Mouse (Mus musculus) G1E (cell line): Measurements from ENCODE around the gene Clk2. TPM values are rescaled to one million over a fixed set of nuclear protein-coding genes. Genes with fewer than 3 reads are reported as not detected.

Source experiments
- ATAC-seq: 2 replicates; pipeline ENCODE4 v1.8.0; 2016; ENCODE audit warnings: mild to moderate bottlenecking; ENCODE audit not compliant: insufficient number of reproducible peaks, poor library complexity, low FRiP score, severe bottlenecking; ENCODE audit errors: extremely low read depth
- DNase-seq: peaks from one replicate; pipeline ENCODE4 v3.0.0; 2012; ENCODE audit warnings: low spot score
- H3K27me3 ChIP-seq: 2 replicates; pipeline ENCODE4 v1.6.1; 2012; ENCODE audit warnings: mild to moderate bottlenecking, low read length, inconsistent platforms; ENCODE audit not compliant: insufficient read depth
- H3K36me3 ChIP-seq: replicated peaks from 2 replicates; pipeline ENCODE3; 2012; ENCODE audit warnings: mild to moderate bottlenecking, inconsistent platforms
- H3K4me1 ChIP-seq: 2 replicates; pipeline ENCODE4 v1.6.1; 2012; ENCODE audit warnings: low read depth, low read length, inconsistent platforms, mixed read lengths; ENCODE audit not compliant: insufficient read depth
- H3K4me3 ChIP-seq: 2 replicates; pipeline ENCODE4 v1.5.1; 2012; ENCODE audit warnings: low read depth, mild to moderate bottlenecking, inconsistent platforms, low read length, moderate library complexity, mixed read lengths
- H3K9me3 ChIP-seq: replicated peaks from 2 replicates; pipeline ENCODE4 v1.6.1; 2012; ENCODE audit warnings: inconsistent platforms
- CTCF ChIP-seq: IDR thresholded peaks from 2 replicates; pipeline ENCODE4 v1.5.1; 2012; ENCODE audit warnings: low read depth, low read length, inconsistent platforms, mixed read lengths
- GATA1 ChIP-seq: IDR thresholded peaks from 2 replicates; pipeline ENCODE4 v1.6.1; 2012; ENCODE audit warnings: borderline replicate concordance, low read length, inconsistent platforms, mixed read lengths
- GATA2 ChIP-seq: IDR thresholded peaks from 2 replicates; pipeline ENCODE4 v1.6.1; 2012; ENCODE audit warnings: low read depth, low read length, inconsistent platforms, borderline replicate concordance
- POLR2AphosphoS5 ChIP-seq: IDR thresholded peaks from 2 replicates; pipeline ENCODE4 v1.6.1; 2012; ENCODE audit warnings: low read depth, low read length, inconsistent platforms; ENCODE audit not compliant: insufficient replicate concordance
- TAL1 ChIP-seq: conservative IDR thresholded peaks from 2 replicates; pipeline ENCODE4 v1.6.1; 2012; ENCODE audit warnings: low read depth, low read length, inconsistent platforms, mixed read lengths
- polyA plus RNA-seq: library from polyadenylated mRNA; stranded (reverse); fragments of >175 nt; gene quantifications from 2 replicates; pipeline ENCODE4 v1.2.3, GENCODE M21; 2012
- total RNA-seq, 2 experiments: library from RNA; stranded (forward) in 1 of 2; stranded (reverse) in 1 of 2; fragments of 200-1000 nt in 1 of 2; fragments of >200 nt in 1 of 2; fragmentation: Nextera tagmentation in 1 of 2; gene quantifications; 2 replicates each; pipeline ENCODE4 v1.2.3; 2014 to 2017

Gene Clk2
- total and polyA plus RNA-seq, 3 experiments: 72.3 to 131 (median 78.9) TPM

DNA sequence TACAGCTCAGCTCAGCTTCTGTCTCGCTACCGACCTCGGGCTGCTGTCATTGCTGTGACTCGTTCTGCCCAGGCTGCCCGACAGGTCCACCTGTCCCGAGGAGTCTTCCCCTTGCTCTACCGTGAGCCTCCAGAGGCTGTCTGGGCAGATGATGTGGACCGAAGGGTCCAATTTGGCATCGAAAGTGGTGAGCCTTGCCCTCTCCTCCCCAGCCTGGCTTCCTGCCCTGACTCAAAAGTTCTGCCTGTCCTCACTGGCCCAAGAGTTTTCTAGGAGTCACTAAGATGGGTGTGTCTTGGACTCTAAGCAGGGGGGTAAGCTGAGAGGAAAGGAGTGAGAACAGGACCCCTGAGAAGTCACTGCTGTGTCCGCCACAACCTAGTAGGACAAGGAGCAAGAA, 19.8 kb upstream of the Clk2 start:
- Histone ChIP-seq H3K9me3 (no peaks in the 10 kb centered on the region), H3K4me1 (peaks cover 80% of the 10 kb centered on the region), H3K27me3 (no peaks in the 10 kb centered on the region; the same call in 1 of the 2 replicates), H3K36me3 (peaks cover 78% of the 10 kb centered on the region), H3K4me3 (no peak overlapping the region)
- DNase-seq (no peak), ATAC-seq (no peak)
- no peak for TF ChIP-seq TAL1
- no peak for TF ChIP-seq GATA2
- TF ChIP-seq POLR2AphosphoS5: no peak
- no peak for TF ChIP-seq GATA1

DNA sequence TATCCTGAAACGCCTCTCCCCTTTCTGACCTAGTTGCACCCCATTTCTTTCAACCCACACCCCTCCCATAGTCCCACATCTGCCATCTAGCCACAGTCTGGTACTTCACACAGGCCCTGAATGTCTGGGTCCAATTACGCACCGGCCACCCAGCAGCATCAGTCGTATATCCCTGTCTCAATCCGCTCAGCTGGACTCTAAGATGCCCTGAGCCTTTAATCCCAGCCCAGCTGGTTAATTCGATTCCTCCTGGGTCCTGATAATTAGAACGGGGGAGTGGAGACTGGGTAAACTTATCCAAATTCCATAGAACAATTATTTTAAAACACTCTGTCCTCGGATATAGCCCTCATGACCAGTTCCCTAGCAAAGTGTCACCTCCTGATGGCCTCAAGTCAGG, 19.0 kb upstream of the Clk2 start:
- peaks cover 71% of the 10 kb centered on the region for H3K36me3 ChIP-seq

DNA sequence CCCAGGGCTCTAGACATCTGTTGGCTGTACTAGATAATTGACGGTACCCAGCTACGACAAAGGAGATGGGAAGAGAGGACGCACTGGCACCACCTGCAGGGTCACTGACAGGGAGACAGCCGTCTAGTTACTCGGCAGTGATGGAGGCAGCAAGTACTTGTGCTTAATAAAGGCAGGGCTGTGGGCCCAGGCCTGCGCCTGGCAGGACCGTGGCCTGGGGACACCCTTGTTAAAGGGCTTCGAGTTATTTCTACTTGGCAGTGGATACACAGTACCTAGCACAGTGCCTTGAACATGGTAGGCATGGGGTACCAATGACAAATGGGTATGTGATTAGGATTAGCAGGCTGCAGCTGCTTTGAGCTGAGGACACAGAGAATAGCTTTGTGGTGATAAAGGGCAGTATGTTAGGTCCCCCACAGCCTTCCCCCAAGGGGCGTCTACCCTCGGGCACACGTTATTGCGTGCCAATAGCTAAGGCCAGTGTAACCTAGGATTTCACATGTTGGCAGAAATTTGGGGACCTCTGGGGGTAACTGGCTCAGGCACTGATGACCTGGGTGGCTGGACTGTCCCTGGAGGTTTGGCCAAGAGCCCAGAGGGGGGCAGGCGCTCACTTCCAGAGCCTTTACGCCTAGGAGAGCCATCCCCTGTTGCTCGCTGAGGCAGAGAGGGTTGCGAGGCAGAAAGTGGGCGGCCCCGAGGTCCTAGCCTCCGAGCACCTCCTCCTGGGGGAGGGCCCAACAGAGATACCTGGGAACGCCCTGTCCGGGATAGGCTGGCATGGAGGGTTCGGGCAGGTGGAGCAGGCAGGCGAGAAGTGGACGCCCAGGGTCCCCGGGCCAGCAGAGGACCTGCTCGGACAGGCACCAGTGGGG, 17.3 kb upstream of the Clk2 start:
- DNase-seq: peak; percentile 58
- no peak for TF ChIP-seq CTCF
- TF ChIP-seq POLR2AphosphoS5: no peak; the same call in 1 of the 2 replicates
- Histone ChIP-seq H3K36me3 (peaks cover 53% of the 10 kb centered on the region), H3K4me3 (peak overlapping the region; percentile 66; the same call in 1 of the 2 replicates), H3K9me3 (no peaks in the 10 kb centered on the region), H3K27me3 (peaks cover 12% of the 10 kb centered on the region), H3K4me1 (peaks cover 69% of the 10 kb centered on the region)
- 0 out of 2 replicates have a peak, but pooled peaks have one; percentile 34 for ATAC-seq

More for the DNA sequence above, 19.0 kb upstream of the Clk2 start:
- DNase-seq (no peak), ATAC-seq (no peak)
- TF ChIP-seq TAL1 (no peak), POLR2AphosphoS5 (no peak), CTCF (no peak), GATA2 (no peak), GATA1 (no peak)
- no peaks in the 10 kb centered on the region for H3K9me3 ChIP-seq
- H3K27me3 ChIP-seq: peaks cover 6% of the 10 kb centered on the region
- peaks cover 75% of the 10 kb centered on the region for H3K4me1 ChIP-seq
- H3K4me3 ChIP-seq: no peak overlapping the region

DNA sequence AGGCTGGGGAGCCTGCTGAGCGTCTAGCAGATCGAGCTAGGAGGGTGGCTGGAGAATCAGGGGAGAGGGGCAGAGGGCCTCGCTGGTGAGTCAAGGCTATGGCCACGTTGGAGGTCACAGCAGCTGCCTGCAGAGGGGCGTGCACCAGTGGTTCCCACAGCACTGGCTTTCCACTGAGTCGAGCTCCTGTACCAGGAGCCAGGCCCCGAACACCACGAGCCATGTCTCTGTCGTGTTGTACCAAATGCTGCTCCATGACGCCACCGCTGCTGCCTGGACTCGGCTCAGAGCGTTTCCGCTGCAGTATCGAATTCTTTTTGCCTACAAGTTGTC, 16.6 kb upstream of the Clk2 start:
- TF ChIP-seq GATA2 (no peak), CTCF (no peak), TAL1 (no peak), POLR2AphosphoS5 (no peak; the same call in 1 of the 2 replicates), GATA1 (no peak)
- H3K9me3 ChIP-seq: no peaks in the 10 kb centered on the region
- H3K4me1 ChIP-seq: peaks cover 67% of the 10 kb centered on the region
- peaks cover 18% of the 10 kb centered on the region for H3K27me3 ChIP-seq
- H3K36me3 ChIP-seq: peaks cover 47% of the 10 kb centered on the region
- ATAC-seq: no peak
- peak overlapping the region; percentile 66; the same call in 1 of the 2 replicates for H3K4me3 ChIP-seq
- DNase-seq: peak; percentile 15

DNA sequence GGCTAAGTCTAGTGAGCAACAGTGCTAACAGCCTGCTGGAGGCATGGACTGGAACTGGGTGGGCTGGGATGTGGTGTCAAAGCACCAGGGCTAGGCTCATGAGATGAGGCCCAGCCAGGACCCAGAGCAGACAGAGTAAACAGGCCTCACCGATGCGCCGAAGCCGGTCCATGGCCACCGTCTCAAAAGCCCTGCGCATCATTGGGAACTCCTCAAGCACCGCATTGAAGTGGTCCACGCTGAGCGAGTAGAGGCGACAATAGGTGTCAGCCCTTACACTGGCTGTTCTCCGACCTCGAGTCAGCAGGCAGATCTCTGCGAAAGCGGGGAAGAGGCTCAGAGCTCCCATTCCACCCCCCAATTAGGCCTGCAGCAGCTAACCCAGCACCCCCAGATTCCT, 16.0 kb upstream of the Clk2 start:
- H3K4me3 ChIP-seq: no peak overlapping the region; the same call in 1 of the 2 replicates
- peaks cover 19% of the 10 kb centered on the region for H3K27me3 ChIP-seq
- peaks cover 41% of the 10 kb centered on the region for H3K36me3 ChIP-seq
- no peaks in the 10 kb centered on the region for H3K9me3 ChIP-seq
- DNase-seq (no peak), ATAC-seq (no peak)
- peaks cover 62% of the 10 kb centered on the region for H3K4me1 ChIP-seq
- TF ChIP-seq TAL1 (no peak), GATA2 (no peak), POLR2AphosphoS5 (peak; percentile 80; the same call in 1 of the 2 replicates), GATA1 (no peak), CTCF (no peak)

DNA sequence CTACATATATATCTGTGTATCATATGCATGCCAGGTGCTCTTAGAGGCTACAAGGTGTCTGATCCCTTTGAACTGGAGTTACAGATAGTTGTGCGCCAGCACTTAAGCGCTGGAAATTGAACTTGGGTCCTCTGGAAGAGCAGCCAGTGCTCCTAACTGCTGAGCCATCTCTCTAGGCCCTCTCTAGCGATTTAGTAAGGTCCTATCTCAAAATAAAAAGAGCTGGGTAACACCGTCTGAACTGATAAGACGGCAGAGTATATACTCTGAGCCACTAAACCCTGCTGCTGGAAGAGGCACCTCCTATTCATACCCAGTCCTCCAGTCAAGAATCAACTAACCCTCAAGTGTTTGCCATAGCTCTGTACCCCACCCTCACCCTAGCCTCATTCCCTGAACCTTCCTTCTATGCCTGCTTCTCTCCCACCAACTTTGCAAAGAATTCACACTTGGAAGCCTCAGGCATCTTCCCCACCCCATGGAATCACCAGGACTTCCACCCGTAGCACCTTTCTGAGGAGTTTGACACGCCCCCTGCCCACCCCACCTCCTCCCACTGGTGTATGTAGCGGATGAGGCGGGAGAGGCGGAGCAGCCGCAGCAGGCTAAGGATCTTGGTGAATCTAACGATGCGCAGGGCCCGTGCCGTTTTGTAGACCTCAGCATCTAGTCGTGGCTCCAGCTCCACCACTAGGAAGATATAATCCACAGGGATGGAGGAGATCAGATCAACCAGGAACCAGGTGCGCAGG, 12.3 kb upstream of the Clk2 start:
- peaks cover 33% of the 10 kb centered on the region for H3K4me1 ChIP-seq
- H3K9me3 ChIP-seq: no peaks in the 10 kb centered on the region
- H3K27me3 ChIP-seq: peaks cover 29% of the 10 kb centered on the region
- no peak overlapping the region for H3K4me3 ChIP-seq
- TF ChIP-seq POLR2AphosphoS5 (no peak), CTCF (no peak), TAL1 (no peak), GATA2 (no peak), GATA1 (no peak)
- DNase-seq: no peak
- H3K36me3 ChIP-seq: peaks cover 5% of the 10 kb centered on the region
- no peak for ATAC-seq

DNA sequence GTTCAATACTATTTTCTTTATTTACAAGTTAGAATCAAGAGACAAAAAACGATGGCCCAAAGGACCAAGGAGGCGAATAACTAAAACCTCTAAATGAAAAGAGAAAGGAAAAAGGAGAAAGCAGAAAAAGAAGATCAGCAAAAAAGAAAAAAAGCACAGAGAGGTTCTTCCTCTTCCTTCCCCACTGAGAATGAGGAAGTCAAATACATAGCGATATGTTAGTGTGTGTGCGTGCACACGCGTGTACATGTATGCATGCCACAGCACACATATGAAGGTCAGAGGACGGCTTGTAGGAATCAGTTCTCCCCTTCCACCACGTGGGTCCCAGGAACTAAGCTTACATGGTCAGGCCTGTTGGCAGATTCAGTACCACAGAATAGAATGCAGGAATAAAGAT, 7.6 kb upstream of the Clk2 start:
- H3K9me3 ChIP-seq: no peaks in the 10 kb centered on the region
- peaks cover 32% of the 10 kb centered on the region for H3K4me1 ChIP-seq
- H3K4me3 ChIP-seq: no peak overlapping the region
- peaks cover 34% of the 10 kb centered on the region for H3K27me3 ChIP-seq
- no peaks in the 10 kb centered on the region for H3K36me3 ChIP-seq
- DNase-seq (no peak), ATAC-seq (no peak)
- TF ChIP-seq GATA2 (no peak), GATA1 (no peak), POLR2AphosphoS5 (no peak), TAL1 (no peak), CTCF (no peak)
